Mouse (Mus musculus) heart, postnatal 0 days (tissue): ENCODE data around the gene Deup1.

Experiments used
- CTCF ChIP-seq: IDR thresholded peaks from 2 replicates; pipeline ENCODE4 v1.5.1; 2016; ENCODE audit warnings: antibody characterized with exemption, control low read depth, low read depth
- EP300 ChIP-seq: IDR thresholded peaks from 2 replicates; pipeline ENCODE4 v1.6.1; 2016; ENCODE audit warnings: antibody characterized with exemption, low read depth

DNA sequence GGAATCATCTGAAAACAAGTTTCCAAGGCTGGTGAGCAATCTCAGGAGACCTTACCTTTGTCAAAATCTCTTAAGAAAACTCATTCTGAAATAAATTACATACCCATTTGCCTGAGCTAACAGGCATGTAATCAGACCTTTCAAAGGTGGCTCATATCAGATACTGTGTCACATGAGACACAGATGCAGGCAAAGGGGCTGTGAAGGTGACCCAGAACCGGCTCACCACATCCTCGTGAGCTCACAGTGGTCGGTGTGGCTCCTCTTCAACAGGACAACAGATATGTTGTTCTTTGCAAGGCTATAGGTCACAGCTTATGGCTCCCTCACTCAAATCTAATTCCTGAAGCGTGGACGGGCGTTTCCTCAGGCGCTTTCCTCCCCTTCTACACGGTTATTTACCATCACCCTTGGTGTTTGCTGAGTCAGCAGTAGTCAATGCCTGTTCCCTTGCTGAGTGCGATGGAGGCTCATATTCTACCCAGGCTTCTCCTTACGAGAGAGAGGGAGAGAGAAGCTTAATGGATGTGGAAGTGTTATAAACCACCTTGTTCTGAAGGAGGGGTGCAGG, 8.6 kb downstream of the Deup1 start:
- TF ChIP-seq EP300 (no peak), CTCF (no peak)
